Mouse (Mus musculus) urinary bladder, postnatal 14 days (tissue): ENCODE data around the gene Gm11168.
"Not testable (repeated sequence)": the region's sequence is repeated elsewhere in the genome, so short reads cannot be mapped to it uniquely, and the experiment has no call there.

Source experiments
- DNase-seq: peaks from one replicate; pipeline ENCODE4 v3.0.0; 2021; ENCODE audit warnings: low spot score

The Gm11168 gene

DNA sequence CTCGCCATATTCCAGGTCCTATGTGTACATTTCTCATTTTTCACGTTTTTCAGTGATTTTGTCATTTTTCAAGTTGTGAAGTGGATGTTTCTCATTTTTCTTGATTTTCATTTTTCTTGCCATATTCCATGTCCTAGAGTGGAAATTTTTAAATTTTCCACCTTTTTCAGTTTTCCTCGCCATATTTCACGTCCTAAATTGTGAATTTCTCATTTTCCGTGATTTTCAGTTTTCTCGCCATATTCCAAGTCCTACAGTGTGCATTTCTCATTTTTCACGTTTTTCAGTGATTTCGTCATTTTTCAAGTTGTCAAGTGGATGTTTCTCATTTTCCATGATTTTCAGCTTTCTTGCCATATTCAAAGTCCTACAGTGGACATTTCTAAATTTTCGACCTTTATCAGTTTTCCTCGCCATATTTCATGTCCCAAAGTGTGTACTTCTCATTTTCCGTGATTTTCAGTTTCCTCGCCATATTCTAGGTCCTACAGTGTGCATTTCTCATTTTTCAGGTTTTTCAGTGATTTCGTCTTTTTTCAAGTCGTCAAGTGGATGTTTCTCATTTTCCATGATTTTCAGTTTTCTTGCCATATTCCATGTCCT, at the start of gene Gm11168:
TSS of gene Gm11168 (plus strand) at position 553 of the 603 bp plus-strand sequence.
- not testable (repeated sequence) for DNase-seq

- DNase-seq = not testable (repeated sequence)
Measured at GRCm38 (mm10) chr9:3000445-3000972, 2.6 kb upstream of the Gm11168 start, which contains the start of gene Gm10722. Gene Gm10722 (plus strand): TSS chr9:3000922.

- DNase-seq = not testable (repeated sequence)
Measured at GRCm38 (mm10) chr9:3001006-3001405, 2.1 kb upstream of the Gm11168 start.

GRCm38 (mm10) chr9:3001948-3002659, 1.0 kb upstream of the Gm11168 start:
- DNase-seq = peak; percentile 97

DNA sequence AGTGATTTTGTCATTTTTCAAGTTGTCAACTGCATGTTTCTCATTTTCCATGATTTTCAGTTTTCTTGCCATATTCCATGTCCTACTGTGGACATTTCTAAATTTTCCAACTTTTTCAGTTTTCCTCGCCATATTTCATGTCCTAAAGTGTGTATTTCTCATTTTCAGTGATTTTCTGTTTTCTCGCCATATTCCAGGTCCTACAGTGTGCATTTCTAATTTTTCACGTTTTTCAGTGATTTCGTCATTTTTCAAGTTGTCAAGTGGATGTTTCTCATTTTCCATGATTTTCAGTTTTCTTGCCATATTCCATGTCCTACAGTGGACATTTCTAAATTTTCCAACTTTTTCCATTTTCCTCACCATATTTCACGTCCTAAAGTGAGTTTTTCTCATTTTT, 3.0 kb downstream of the Gm11168 start:
- DNase-seq = not testable (repeated sequence)

GRCm38 (mm10) chr9:3006636-3007035, 3.5 kb downstream of the Gm11168 start:
- peak; percentile 76 for DNase-seq

DNA sequence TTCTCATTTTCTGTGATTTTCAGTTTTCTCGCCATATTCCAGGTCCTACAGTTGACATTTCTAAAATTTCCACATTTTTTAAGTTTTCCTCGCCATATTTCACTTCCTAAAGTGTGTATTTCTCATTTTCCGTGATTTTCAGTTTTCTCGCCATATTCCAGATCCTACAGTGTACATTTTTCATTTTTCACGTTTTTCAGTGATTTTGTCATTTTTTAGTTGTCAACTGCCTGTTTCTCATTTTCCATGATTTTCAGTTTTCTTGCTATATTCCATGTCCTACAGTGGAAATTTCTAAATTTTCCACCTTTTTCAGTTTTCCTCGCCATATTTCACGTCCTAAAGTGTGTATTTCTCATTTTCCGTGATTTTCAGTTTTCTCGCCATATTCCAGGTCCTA, 4.1 kb downstream of the Gm11168 start:
- DNase-seq = not testable (repeated sequence)

DNA sequence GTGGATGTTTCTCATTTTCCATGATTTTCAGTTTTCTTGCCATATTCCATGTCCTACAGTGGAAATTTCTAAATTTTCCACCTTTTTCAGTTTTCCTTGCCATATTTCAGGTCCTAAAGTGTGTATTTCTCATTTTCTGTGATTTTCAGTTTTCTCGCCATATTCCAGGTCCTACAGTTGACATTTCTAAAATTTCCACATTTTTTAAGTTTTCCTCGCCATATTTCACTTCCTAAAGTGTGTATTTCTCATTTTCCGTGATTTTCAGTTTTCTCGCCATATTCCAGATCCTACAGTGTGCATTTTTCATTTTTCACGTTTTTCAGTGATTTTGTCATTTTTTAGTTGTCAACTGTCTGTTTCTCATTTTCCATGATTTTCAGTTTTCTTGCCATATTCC, 6.2 kb downstream of the Gm11168 start:
- DNase-seq = not testable (repeated sequence)

DNA sequence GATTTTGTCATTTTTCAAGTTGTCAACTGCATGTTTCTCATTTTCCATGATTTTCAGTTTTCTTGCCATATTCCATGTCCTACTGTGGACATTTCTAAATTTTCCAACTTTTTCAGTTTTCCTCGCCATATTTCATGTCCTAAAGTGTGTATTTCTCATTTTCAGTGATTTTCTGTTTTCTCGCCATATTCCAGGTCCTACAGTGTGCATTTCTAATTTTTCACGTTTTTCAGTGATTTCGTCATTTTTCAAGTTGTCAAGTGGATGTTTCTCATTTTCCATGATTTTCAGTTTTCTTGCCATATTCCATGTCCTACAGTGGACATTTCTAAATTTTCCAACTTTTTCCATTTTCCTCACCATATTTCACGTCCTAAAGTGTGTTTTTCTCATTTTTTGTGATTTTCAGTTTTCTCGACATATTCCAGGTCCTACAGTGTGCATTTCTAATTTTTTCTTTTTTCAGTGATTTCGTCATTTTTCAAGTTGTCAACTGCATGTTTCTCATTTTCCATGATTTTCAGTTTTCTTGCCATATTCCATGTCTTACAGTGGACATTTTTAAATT, 9.0 kb downstream of the Gm11168 start:
- not testable (repeated sequence) for DNase-seq

- DNase-seq = not testable (repeated sequence)
Measured at GRCm38 (mm10) chr9:3012733-3013279, 9.7 kb downstream of the Gm11168 start, which contains the start of gene Gm10721. Gene Gm10721 (plus strand): TSS chr9:3013140.

DNA sequence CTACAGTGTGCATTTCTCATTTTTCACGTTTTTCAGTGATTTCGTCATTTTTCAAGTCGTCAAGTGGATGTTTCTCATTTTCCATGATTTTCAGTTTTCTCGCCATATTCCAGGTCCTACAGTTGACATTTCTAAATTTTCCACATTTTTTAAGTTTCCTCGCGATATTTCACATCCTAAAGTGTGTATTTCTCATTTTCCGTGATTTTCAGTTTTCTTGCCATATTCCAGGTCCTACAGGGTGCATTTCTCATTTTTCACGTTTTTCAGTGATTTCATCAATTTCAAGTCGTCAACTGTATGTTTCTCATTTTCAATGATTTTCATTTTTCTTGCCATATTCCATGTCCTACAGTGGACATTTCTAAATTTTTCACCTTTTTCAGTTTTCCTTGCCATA, 12.2 kb downstream of the Gm11168 start, which contains the start of gene Gm10720:
TSS of gene Gm10720 (plus strand) at position 301 of the 400 bp plus-strand sequence.
- DNase-seq = not testable (repeated sequence)

DNA sequence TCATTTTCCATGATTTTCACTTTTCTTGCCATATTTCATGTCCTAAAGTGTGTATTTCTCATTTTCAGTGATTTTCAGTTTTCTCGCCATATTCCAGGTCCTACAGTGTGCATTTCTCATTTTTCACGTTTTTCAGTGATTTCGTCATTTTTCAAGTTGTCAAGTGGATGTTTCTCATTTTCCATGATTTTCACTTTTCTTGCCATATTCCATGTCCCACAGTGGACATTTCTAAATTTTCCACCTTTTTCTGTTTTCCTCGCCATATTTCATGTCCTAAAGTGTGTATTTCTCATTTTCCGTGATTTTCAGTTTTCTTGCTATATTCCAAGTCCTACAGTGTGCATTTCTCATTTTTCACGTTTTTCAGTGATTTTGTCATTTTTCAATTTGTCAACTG, 12.8 kb downstream of the Gm11168 start:
- not testable (repeated sequence) for DNase-seq

DNA sequence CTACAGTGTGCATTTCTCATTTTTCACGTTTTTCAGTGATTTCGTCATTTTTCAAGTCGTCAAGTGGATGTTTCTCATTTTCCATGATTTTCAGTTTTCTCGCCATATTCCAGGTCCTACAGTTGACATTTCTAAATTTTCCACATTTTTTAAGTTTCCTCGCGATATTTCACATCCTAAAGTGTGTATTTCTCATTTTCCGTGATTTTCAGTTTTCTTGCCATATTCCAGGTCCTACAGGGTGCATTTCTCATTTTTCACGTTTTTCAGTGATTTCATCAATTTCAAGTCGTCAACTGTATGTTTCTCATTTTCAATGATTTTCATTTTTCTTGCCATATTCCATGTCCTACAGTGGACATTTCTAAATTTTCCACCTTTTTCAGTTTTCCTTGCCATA, 14.0 kb downstream of the Gm11168 start, which contains the start of gene Gm10719:
TSS of gene Gm10719 (plus strand) at position 301 of the 400 bp plus-strand sequence.
- DNase-seq = not testable (repeated sequence)

DNA sequence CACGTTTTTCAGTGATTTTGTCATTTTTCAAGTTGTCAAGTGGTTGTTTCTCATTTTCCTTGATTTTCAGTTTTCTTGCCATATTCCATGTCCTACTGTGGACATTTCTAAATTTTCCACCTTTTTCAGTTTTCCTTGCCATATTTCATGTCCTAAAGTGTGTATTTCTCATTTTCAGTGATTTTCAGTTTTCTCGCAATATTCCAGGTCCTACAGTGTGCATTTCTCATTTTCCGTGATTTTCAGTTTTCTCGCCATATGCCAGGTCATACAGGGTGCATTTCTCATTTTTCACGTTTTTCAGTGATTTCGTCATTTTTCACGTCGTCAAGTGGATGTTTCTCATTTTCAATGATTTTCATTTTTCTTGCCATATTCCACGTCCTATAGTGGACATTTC, 15.8 kb downstream of the Gm11168 start:
- DNase-seq = peak; percentile 19

DNA sequence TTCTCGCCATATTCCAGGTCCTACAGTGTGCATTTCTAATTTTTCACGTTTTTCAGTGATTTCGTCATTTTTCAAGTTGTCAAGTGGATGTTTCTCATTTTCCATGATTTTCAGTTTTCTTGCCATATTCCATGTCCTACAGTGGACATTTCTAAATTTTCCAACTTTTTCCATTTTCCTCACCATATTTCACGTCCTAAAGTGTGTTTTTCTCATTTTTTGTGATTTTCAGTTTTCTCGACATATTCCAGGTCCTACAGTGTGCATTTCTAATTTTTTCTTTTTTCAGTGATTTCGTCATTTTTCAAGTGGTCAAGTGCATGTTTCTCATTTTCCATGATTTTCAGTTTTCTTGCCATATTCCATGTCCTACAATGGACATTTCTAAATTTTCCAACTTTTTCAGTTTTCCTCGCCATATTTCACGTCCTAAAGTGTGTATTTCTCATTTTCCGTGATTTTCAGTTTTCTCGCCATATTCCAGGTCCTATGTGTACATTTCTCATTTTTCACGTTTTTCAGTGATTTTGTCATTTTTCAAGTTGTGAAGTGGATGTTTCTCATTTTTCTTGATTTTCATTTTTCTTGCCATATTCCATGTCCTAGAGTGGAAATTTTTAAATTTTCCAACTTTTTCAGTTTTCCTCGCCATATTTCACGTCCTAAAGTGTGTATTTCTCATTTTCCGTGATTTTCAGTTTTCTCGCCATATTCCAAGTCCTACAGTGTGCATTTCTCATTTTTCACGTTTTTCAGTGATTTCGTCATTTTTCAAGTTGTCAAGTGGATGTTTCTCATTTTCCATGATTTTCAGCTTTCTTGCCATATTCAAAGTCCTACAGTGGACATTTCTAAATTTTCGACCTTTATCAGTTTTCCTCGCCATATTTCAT, 16.9 kb downstream of the Gm11168 start:
- DNase-seq = peak; percentile 66

- peak; percentile 69 for DNase-seq
Measured at GRCm38 (mm10) chr9:3022316-3023008, 19.3 kb downstream of the Gm11168 start.

DNA sequence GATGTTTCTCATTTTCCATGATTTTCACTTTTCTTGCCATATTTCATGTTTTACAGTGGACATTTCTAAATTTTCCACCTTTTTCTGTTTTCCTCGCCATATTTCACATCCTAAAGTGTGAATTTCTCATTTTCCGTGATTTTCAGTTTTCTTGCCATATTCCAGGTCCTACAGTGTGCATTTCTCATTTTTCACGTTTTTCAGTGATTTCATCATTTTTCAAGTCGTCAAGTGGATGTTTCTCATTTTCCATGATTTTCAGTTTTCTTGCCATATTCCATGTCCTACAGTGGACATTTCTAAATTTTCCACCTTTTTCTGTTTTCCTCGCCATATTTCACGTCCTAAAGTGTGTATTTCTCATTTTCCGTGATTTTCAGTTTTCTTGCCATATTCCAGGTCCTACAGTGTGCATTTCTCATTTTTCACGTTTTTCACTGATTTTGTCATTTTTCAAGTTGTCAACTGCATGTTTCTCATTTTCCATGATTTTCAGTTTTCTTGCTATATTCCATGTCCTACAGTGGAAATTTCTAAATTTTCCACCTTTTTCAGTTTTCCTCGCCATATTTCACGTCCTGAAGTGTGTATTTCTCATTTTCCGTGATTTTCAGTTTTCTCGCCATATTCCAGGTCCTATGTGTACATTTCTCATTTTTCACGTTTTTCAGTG, 20.3 kb downstream of the Gm11168 start, which contains the start of gene Gm10718:
TSS of gene Gm10718 (plus strand) at position 236 of the 673 bp plus-strand sequence.
- not testable (repeated sequence) for DNase-seq

DNA sequence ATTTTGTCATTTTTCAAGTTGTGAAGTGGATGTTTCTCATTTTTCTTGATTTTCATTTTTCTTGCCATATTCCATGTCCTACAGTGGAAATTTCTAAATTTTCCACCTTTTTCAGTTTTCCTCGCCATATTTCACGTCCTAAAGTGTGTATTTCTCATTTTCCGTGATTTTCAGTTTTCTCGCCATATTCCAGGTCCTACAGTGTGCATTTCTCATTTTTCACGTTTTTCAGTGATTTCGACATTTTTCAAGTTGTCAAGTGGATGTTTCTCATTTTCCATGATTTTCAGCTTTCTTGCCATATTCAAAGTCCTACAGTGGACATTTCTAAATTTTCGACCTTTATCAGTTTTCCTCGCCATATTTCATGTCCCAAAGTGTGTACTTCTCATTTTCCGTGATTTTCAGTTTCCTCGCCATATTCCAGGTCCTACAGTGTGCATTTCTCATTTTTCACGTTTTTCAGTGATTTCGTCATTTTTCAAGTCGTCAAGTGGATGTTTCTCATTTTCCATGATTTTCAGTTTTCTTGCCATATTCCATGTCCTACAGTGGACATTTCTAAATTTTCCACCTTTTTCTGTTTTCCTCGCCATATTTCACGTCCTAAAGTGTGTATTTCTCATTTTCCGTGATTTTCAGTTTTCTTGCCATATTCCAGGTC, 21.0 kb downstream of the Gm11168 start:
- DNase-seq = peak; percentile 65

GRCm38 (mm10) chr9:3024912-3025467, 21.8 kb downstream of the Gm11168 start, which contains the start of gene Gm10717:
Gene Gm10717 (plus strand): TSS chr9:3025417.
- peak; percentile 53 for DNase-seq
